Mouse (Mus musculus) T-helper 17 cell (primary cell): ENCODE data around the gene Sapcd2.

Experiments
- in situ Hi-C, 2 experiments: fragments of 300-600 bp; cut with MboI, MseI; formaldehyde crosslinking; loops; 1 replicate in 1 of 2; 2 replicates in 1 of 2; pipeline ENCODE4 v1.15.1; 2025; ENCODE audit warnings: high pct_unique_total_duplicates in 2 of 2

Sapcd2 gene

DNA sequence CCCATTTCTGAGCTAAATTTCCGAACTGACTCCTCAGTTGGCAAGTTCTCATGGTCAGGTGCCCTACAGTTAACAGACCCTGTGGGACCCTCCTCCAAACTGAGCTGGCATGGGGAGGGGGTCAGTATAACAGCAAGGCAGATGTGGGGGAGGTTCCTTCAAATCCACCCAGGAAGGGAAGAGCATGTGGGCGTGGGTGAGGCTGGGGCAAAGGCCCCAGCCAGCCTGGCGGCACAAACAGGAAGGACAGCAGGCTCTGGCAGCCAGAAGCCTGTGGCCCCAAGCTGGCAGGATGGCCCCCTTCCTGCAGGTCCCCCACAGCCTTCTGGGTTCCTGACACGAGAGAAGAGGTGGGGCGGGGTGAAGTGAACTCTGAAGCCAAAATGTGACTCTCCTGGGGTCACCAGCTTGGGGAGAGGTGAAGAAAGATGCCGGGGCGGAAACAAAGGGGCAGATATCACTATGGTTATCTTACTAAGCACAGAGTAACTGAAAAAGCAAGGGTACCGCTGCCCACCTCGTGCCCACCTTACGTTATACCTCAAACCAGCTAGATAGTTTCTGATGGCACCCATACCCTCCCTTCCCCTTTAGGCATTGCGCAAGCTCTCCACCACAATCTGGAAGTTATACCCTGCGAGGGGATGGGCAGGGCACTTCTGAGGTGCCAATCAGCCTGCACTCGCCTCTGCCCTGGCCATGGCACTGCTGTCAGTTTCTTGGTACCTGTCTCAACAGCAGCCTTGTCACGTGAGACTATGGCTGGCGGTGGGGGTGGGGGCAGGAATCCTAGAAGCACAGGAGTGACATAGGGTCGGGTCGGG, 50.7 kb downstream of the Sapcd2 start, which contains the start of gene Fut7:
Gene Fut7 (plus strand): TSS at position 681 of the 824 bp plus-strand sequence.
- in situ Hi-C loops: loop anchor here in 1 of 2 experiments (10.0 kb wide), 1 partner anchor 1332 kb away; no protein-coding TSS in a partner anchor

GRCm38 (mm10) chr2:25423626-25424025, 51.5 kb downstream of the Sapcd2 start:
- in situ Hi-C loops: loop anchor here in 1 of 2 experiments (10.0 kb wide), 1 partner anchor 1331 kb away; no protein-coding TSS in a partner anchor

- in situ Hi-C loops: loop anchor here in 1 of 2 experiments (10.0 kb wide), 1 partner anchor 1329 kb away; no protein-coding TSS in a partner anchor
These were observed 53.4 kb downstream of the Sapcd2 start for GRCm38 (mm10) chr2:25425481-25425880.

GRCm38 (mm10) chr2:25426721-25427191, 54.6 kb downstream of the Sapcd2 start:
- in situ Hi-C loops: loop anchor here in 1 of 2 experiments (10.0 kb wide), 1 partner anchor 1328 kb away; no protein-coding TSS in a partner anchor

DNA sequence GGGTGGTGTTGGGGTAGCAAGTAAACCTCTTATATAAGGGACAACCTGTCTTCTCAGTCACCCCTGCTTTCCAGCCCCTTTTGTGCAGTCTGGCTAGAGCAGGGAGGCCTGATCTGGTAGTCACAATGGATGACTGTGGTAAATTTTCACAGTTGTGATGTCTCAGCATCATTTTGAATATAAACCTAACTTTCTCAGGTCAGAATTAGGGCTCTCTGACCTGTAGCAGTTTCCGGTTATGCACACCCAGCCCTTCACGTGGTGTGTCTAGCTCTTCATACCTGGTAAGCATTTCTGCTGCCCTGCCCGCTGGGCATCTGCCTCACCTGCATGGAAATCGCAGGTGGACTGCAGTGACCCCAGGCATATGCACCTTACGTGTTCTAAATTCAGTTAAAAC, 55.1 kb downstream of the Sapcd2 start:
- in situ Hi-C loops: loop anchor here in 1 of 2 experiments (10.0 kb wide), 1 partner anchor 1328 kb away; no protein-coding TSS in a partner anchor
